Mouse (Mus musculus): ENCODE data around the gene Plin5.
"Not testable (repeated sequence)": the region's sequence is repeated elsewhere in the genome, so short reads cannot be mapped to it uniquely, and the experiment has no call there.

Plin5 gene

GRCm38 (mm10) chr17:56108334-56109044, 8.9 kb downstream of the Plin5 start:
- no peak for DNase-seq (ENCODE audit: low read depth)

GRCm38 (mm10) chr17:56107736-56108135, 9.7 kb downstream of the Plin5 start:
- no peak for DNase-seq (ENCODE audit: low read depth)

- no peak for DNase-seq (ENCODE audit: low read depth)
Observed at GRCm38 (mm10) chr17:56106981-56107380, 10.4 kb downstream of the Plin5 start.

GRCm38 (mm10) chr17:56106436-56106835, 11.0 kb downstream of the Plin5 start:
- DNase-seq (ENCODE audit: low read depth), result not testable (repeated sequence)

- DNase-seq (ENCODE audit: low read depth), result not testable (repeated sequence)
Observed at GRCm38 (mm10) chr17:56104821-56105220, 12.6 kb downstream of the Plin5 start.

GRCm38 (mm10) chr17:56103465-56104285, 13.7 kb downstream of the Plin5 start:
- DNase-seq (ENCODE audit: low read depth), result no peak

GRCm38 (mm10) chr17:56102927-56103326, 14.5 kb downstream of the Plin5 start:
- DNase-seq (ENCODE audit: low read depth), result no peak

- no peak for DNase-seq (ENCODE audit: low read depth)
Observed at GRCm38 (mm10) chr17:56102158-56102557, 15.2 kb downstream of the Plin5 start.

- DNase-seq (ENCODE audit: low read depth), result no peak
Observed at GRCm38 (mm10) chr17:56100811-56101210, 16.6 kb downstream of the Plin5 start.

- DNase-seq (ENCODE audit: low read depth), result no peak
Observed at GRCm38 (mm10) chr17:56098711-56099572, 18.5 kb downstream of the Plin5 start.

- DNase-seq (ENCODE audit: low read depth), result no peak
Observed at GRCm38 (mm10) chr17:56098180-56098579, 19.2 kb downstream of the Plin5 start.

- DNase-seq (ENCODE audit: low read depth), result no peak
Observed at GRCm38 (mm10) chr17:56096883-56097282, 20.5 kb downstream of the Plin5 start.

- no peak for DNase-seq (ENCODE audit: low read depth)
Observed at GRCm38 (mm10) chr17:56092794-56093193, 24.6 kb downstream of the Plin5 start.

GRCm38 (mm10) chr17:56092312-56092711, 25.1 kb downstream of the Plin5 start:
- DNase-seq (ENCODE audit: low read depth), result peak; percentile 27

GRCm38 (mm10) chr17:56080781-56081585, 36.4 kb downstream of the Plin5 start:
- DNase-seq (ENCODE audit: low read depth), result no peak

GRCm38 (mm10) chr17:56079921-56080320, 37.5 kb downstream of the Plin5 start:
- DNase-seq (ENCODE audit: low read depth), result peak; percentile 45

GRCm38 (mm10) chr17:56078880-56079795, 38.3 kb downstream of the Plin5 start, which contains the start of gene Hdgfl2:
Hdgfl2 (plus strand) TSS chr17:56079634.
- DNase-seq (ENCODE audit: low read depth), result peak; percentile 100

- peak; percentile 37 for DNase-seq (ENCODE audit: low read depth)
Observed at GRCm38 (mm10) chr17:56078361-56078760, 39.0 kb downstream of the Plin5 start.

- DNase-seq (ENCODE audit: low read depth), result no peak
Observed at GRCm38 (mm10) chr17:56077523-56077922, 39.9 kb downstream of the Plin5 start.

- peak; percentile 97 for DNase-seq (ENCODE audit: low read depth)
Observed at GRCm38 (mm10) chr17:56074827-56075208, 42.6 kb downstream of the Plin5 start, which contains the start of gene Ubxn6. Ubxn6 (minus strand) TSS chr17:56075028.

Measured in naive thymus-derived CD4-positive, alpha-beta T cell, adult 2 months (primary cell).